Mouse (Mus musculus) gastrocnemius, postnatal 36 days (tissue): ENCODE data around the gene Egfl8. TPM values are rescaled to one million over a fixed set of nuclear protein-coding genes. Genes with fewer than 3 reads are reported as not detected.
A peak's percentile ranks its signal among the peaks of the same experiment; 100 is the strongest.

Source experiments
- DNase-seq, 2 experiments: peaks; one replicate each; pipeline ENCODE4 v3.0.0; 2022
- intact Hi-C: fragments of 180-260 bp; cut with DNase I; formaldehyde crosslinking; loops from one replicate; pipeline ENCODE4 v1.15.1; 2025
- long read RNA-seq, 2 experiments: library from polyadenylated mRNA; stranded (forward); transcript quantifications; one replicate each; pipeline ENCODE4 v2.0.0; 2021
- total RNA-seq, 2 experiments: library from RNA; stranded (reverse); gene quantifications; 2 replicates each; pipeline ENCODE4 v1.2.3; 2021

Gene Egfl8
- total RNA-seq: 1 to 10 TPM; 1.3 to 2.6 TPM
- long read RNA-seq, experiment 1, partial matches to known transcripts: 0 of 1 reads
- long read RNA-seq, experiment 1, other reads (novel, unspliced or antisense): 1 of 1 reads
- long read RNA-seq, experiment 2, partial matches to known transcripts: 0 of 4 reads
- long read RNA-seq, experiment 2, other reads (novel, unspliced or antisense): 3 of 4 reads

DNA sequence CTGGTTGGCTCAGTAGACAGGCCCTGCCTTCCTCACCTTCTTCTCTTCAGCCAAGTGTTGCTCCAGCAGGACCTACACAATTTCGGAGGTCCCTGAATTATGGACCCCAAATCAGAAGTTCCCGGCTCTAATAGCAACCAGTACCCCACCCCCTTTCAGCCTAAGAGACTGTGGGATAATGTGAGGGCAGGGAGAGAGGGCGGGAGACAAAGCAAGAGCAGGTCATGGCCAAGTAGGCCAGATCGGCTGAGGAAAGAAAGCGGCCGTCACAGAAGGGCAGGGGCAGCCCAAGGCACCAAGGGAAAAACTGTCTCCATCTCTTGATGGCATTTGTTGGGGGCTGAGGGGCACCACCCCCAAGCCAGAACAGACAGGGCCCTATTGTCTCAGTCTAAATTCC, at the start of gene Egfl8:
TSS of gene Egfl8 (minus strand) at position 101 of the 400 bp plus-strand sequence.
- intact Hi-C loops: loop anchor here (5.0 kb wide), 2 partner anchors 44 to 174 kb away; no protein-coding TSS in a partner anchor
- no peak for DNase-seq

GRCm38 (mm10) chr17:34664472-34664871, 48.7 kb upstream of the Egfl8 start:
- DNase-seq: no peak
- intact Hi-C loops: no loop called here

DNA sequence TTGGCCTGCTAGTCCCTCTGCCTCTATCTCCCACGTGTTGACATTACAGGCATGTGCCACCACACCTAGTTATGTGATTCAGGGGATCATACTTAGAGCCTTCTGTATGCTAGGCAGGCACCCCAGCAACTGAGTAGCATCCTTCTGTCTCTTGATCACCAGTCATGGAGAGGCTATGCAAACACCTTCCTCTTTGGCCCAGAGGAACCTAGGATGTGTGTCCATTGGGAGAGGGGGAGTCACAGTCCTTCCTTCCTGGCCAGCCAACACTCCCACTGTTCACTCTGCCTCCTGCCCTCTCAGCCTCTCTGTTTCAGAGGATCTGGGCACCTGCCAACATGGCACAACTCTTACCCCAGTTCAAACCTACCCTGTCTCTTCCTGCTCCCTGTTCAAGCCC, 47.8 kb upstream of the Egfl8 start:
- no peak for DNase-seq
- intact Hi-C loops: no loop called here

- no peak for DNase-seq
- intact Hi-C loops: no loop called here
Measured at GRCm38 (mm10) chr17:34662978-34663377, 47.2 kb upstream of the Egfl8 start.

DNA sequence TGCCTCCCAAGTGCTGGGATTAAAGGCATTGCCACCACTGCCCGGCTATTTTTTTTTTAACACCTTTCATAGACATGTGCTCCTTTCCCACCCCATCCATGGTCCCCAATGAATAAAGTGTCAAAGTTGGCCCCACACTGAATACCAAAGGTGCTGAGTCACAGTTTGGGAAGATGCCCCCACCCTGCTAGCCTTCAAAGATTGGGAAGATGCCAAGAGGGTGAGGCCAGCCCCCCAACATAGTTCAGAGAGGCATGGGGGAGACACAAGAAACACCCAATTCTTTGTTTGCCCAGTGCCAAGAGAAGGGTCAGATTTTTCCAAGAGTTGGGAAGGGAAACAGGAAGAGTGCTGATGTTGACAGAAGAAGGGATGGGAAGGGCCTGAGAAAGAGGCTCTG, 46.7 kb upstream of the Egfl8 start:
- DNase-seq: no peak
- intact Hi-C loops: no loop called here

GRCm38 (mm10) chr17:34661121-34661591, 45.4 kb upstream of the Egfl8 start:
- DNase-seq: peak in 1 of 2 experiments; percentile 65
- intact Hi-C loops: no loop called here

DNA sequence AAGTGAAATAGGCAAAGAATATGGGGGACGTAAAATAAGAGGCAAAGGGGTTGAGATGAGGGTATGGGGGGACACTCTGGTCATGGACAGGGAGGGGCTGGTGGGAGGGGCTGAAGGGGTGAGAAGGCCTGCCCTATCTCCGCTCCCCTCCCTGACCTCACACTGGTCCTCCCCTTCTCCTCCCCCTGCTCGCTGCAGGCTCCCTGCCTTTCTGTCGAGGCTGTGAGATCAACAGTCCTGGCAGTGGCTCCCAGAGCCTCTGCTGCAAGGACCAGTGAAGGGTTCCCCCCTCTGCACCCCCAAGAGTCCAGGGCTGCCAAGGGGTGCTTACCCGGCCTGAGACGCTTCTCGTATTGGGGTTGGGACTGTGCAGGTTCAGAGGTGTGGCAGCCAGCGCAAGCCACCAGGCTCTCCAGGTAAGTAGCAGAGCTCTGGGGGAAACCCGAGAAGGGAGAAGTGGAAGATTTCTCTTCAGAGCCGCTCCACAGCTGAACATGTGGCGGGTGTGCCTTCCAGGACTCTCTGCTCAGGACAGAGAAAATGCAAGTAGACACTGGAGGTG, 44.6 kb upstream of the Egfl8 start:
- intact Hi-C loops: no loop called here
- peak in 1 of 2 experiments; percentile 65 for DNase-seq

GRCm38 (mm10) chr17:34659897-34660214, 44.1 kb upstream of the Egfl8 start:
- intact Hi-C loops: no loop called here
- DNase-seq: no peak

DNA sequence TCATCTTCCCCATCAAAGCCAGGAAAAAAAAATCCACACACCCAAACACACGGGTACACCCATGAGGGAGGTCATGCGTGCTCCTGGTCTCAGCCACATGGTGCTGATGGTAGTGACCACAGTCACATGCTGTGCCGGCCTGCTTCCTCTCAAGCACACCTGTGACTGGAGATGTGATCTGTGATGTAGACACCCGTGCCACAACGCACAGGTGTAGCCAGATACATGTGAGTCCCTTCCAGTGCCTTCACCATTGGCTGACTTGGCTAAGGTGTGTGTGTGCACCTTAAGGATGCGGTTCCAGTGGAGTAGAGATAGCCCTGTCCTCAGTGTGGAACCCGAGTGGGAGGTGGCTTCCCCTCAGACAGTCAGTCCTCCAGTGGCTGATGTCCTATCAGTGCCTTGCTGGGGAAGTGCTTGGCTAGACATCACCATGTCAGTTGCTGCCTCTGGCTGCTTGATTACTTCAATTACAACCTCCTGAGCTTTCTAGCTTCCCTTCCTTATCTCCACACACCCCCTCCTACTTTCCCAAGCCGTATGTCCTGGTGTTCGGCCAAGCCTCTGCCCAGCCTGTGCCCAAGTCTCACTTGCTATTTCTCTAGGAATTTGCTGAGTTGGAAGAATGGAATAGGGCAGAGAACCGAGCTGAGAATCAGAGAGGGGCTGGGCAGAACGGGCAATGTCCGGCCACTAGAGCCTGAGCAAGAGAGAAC, 43.6 kb upstream of the Egfl8 start:
- DNase-seq: no peak
- intact Hi-C loops: no loop called here

GRCm38 (mm10) chr17:34658591-34658990, 42.8 kb upstream of the Egfl8 start:
- intact Hi-C loops: no loop called here
- no peak for DNase-seq

DNA sequence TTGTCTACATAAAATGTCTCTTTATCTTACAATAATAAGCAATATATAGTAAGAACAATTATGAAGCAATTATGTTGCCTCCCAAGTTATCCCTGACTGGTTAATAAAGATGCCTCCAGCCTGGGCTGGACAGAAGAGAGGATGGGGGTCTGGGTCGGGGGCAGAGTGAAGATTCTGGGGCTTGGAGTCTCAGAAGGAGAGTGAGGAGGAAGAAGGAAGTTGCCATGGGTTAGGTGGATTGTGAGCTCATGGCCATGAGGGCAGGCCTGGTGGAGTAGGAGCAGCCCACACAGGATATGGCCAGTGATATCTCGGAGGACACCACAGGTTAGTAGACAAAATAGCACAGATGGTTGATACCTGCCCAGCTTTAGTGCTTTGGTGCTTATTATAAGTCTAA, 42.4 kb upstream of the Egfl8 start:
- no peak for DNase-seq
- intact Hi-C loops: no loop called here

DNA sequence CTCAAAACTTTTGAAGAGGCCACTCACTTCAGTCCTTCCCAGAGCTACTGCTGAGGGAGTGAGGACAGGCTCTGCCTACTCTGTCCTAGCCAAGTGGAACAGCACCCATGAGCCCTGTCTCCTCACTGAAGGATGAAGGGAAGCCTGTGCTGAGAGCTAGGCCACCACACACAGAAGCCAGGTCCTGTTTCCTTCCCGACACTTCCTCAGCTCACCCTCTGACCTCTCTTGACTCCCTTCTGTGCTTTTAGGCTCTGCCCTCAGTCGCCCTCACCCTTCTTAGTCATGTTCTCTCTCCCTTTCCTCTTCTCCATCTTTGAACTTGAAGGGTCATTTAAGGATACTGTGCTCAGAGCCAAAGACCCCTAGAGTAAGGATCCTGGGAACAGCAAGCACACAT, 41.5 kb upstream of the Egfl8 start:
- intact Hi-C loops: no loop called here

GRCm38 (mm10) chr17:34656666-34657065, 40.9 kb upstream of the Egfl8 start:
- no peak for DNase-seq

More for the DNA sequence above, 41.5 kb upstream of the Egfl8 start:
- DNase-seq: no peak

GRCm38 (mm10) chr17:34655581-34655991, 39.8 kb upstream of the Egfl8 start:
- DNase-seq: peak; percentile 83 to 89
- intact Hi-C loops: no loop called here

More at GRCm38 (mm10) chr17:34656666-34657065, 40.9 kb upstream of the Egfl8 start:
- intact Hi-C loops: no loop called here

GRCm38 (mm10) chr17:34655160-34655559, 39.4 kb upstream of the Egfl8 start:
- peak; percentile 73 to 81 for DNase-seq
- intact Hi-C loops: no loop called here

DNA sequence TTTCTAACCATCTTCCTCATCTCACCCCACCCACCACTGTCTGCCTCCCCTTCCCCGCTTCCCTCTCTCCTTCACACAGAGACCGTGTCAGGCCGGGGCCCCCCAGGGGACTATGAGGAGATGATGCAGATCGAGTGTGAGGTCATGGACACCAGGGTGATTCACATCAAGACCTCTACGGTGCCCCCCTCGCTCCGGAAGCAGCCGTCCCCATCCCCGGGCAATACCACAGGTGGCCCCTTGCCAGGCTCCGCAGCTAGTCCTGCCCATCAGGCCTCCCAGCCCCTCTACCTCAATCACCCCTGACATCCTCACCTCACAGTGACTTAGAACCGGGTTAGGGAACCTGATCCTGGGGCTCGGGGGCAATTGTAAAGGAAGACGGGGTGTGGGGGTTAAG, 38.6 kb upstream of the Egfl8 start:
- no peak for DNase-seq
- intact Hi-C loops: no loop called here

- peak in 1 of 2 experiments; percentile 63 for DNase-seq
- intact Hi-C loops: loop anchor here (2.0 kb wide), 1 partner anchor 59 kb away; no protein-coding TSS in a partner anchor
Measured at GRCm38 (mm10) chr17:34653746-34654285, 38.0 kb upstream of the Egfl8 start.

DNA sequence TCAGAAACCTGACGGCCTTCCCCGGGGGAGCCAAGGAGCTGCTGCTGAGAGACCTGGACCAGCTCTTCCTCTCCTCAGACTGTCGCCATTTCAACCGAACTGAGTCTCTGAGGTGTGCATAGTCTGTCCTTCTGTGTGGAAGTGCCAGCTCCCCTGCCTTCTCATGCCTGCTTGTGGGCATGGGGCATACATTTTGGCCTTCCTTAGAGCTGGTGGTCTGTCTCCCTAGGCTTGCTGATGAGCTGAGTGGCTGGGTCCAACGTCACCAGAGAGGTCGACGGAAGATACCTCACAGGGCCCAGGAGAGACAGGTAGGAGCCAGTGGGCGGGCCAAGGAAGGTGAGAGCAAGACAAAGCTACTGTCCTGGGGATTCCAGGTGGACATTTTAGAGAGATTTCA, 37.2 kb upstream of the Egfl8 start:
- no peak for DNase-seq
- intact Hi-C loops: loop anchor here (2.0 kb wide), 1 partner anchor 60 kb away; no protein-coding TSS in a partner anchor

DNA sequence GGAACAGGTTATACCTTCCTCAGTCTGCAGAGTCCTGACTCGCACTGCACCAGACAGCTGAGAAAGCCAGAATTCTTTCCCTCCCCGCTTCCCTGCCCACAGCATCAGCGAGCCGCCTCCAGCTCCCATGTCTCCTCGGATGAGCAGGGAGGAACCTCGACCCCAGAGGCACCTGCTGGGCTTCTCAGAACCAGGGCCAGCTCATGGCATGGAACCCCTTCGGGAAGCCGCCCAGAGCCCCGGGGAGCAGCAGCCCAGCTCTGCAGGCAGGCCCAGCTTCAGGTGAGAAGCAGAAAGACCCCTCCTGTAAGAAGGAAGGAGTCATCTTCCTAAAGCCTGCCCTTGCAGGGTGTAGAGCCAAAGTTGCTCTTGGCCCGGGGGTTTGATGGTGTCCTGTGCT, 36.8 kb upstream of the Egfl8 start:
- DNase-seq: no peak
- intact Hi-C loops: loop anchor here (2.0 kb wide), 1 partner anchor 60 kb away; no protein-coding TSS in a partner anchor

GRCm38 (mm10) chr17:34651507-34652221, 35.9 kb upstream of the Egfl8 start:
- intact Hi-C loops: loop anchor here (2.0 kb wide), 1 partner anchor 61 kb away; no protein-coding TSS in a partner anchor
- DNase-seq: no peak

DNA sequence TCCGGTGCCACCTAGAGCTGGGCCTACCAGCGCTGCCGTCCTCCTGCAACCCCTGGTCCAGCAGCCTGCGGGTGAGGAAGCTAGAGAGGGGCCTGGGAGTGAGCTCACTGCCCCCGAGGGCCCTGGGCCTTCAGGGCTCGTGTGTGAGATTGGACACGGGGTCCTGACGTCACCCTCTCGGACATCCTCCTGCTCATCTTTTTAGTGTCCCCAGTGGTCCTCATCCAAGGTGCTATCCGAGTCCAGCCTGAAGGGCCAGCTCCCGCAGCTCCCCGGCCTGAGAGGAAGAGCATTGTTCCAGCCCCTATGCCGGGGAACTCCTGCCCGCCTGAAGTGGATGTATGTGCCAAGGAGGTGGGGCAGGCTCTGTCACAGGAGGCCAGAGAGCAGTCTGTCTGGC, 35.0 kb upstream of the Egfl8 start:
- intact Hi-C loops: no loop called here

More for the DNA sequence above, 35.0 kb upstream of the Egfl8 start:
- no peak for DNase-seq
